Mouse (Mus musculus) bone marrow macrophage, adult 2 months (primary cell): ENCODE data around the gene Csrnp2.

Experiments
- CTCF ChIP-seq: IDR thresholded peaks from 2 replicates; pipeline ENCODE4 v1.5.1; 2012; ENCODE audit warnings: low read depth, mild to moderate bottlenecking, low read length, moderate library complexity
- POLR2A ChIP-seq: IDR thresholded peaks from 2 replicates; pipeline ENCODE4 v1.6.1; 2012; ENCODE audit warnings: mild to moderate bottlenecking, low read depth, low read length, borderline replicate concordance

DNA sequence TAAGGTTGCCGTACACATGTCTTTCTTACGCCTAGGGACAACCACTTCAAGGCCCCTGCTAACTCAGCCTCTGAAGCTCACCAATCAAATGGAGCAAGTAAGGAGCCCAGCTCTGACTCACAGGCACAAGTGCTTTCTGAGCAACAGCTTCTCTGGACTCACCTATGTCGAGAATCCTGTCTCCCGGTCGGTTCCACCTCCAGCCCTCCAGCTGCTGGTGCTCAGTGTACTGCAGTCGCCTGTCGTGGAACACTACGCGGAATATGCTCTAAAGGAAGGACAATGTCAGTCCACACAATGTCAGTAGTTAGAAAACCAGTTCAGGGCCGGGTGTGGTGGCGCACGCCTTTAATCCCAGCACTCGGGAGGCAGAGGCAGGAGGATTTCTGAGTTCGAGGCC lies 30.1 kb upstream of the Csrnp2 start:
- TF ChIP-seq CTCF (no peak), POLR2A (no peak)
